Mouse (Mus musculus): ENCODE measurements around the gene Alx3. TPM values are rescaled to one million over a fixed set of nuclear protein-coding genes. Genes with fewer than 3 reads are reported as not detected.

The Alx3 gene
- not detected in 2 replicates for polyA plus RNA-seq (2015; fragmentation: Nextera tagmentation; extraction: Ambion mirVana)

GRCm38 (mm10) chr3:107594662-107595263 is at the start of gene Alx3:
Alx3 (plus strand) TSS chr3:107595031.
- DNase-seq (no peak), ATAC-seq (no peak)
- Histone ChIP-seq H3K9me3 (ENCODE audit: low read length) (no peaks in the 10 kb centered on the region), H3K27me3 (ENCODE audit: insufficient read depth, low read length) (peaks cover 88% of the 10 kb centered on the region), H3K9ac (replicated peaks) (no peak within 1 kb of the TSS), H3K4me3 (ENCODE audit: low read depth, low read length) (peak within 1 kb of the TSS; percentile 34), H3K4me2 (ENCODE audit: low read depth, low read length) (peak within 1 kb of the TSS; percentile 58), H3K27ac (ENCODE audit: low read depth) (no peak within 1 kb of the TSS), H3K4me1 (ENCODE audit: insufficient read depth) (peaks cover 7% of the 10 kb centered on the region; the same call in 1 of the 2 replicates), H3K36me3 (replicated peaks; ENCODE audit: insufficient read depth, low read length) (no peaks in the 10 kb centered on the region)
- TF ChIP-seq CTCF (IDR thresholded peaks at IDR 0.05; ENCODE audit: low read depth) = no peak
- TF ChIP-seq EP300 (IDR thresholded peaks at IDR 0.05; ENCODE audit: low read depth) = no peak
- 2% methylated on average over 37 of the region's 46 CpGs for WGBS (ENCODE audit: insufficient replicate concordance)

GRCm38 (mm10) chr3:107545278-107545677 is 49.6 kb upstream of the Alx3 start:
- DNase-seq = no peak
- H3K27ac ChIP-seq (ENCODE audit: low read depth) = no peak overlapping the region
- TF ChIP-seq EP300 (IDR thresholded peaks at IDR 0.05; ENCODE audit: low read depth) (no peak), CTCF (IDR thresholded peaks at IDR 0.05; ENCODE audit: low read depth) (no peak)
- no peaks in the 10 kb centered on the region for H3K4me1 ChIP-seq (ENCODE audit: insufficient read depth)
- no peak overlapping the region for H3K4me3 ChIP-seq (ENCODE audit: low read depth, low read length)
- no peak overlapping the region for H3K4me2 ChIP-seq (ENCODE audit: low read depth, low read length)
- no peaks in the 10 kb centered on the region for H3K9me3 ChIP-seq (ENCODE audit: low read length)
- H3K9ac ChIP-seq (replicated peaks) = no peak overlapping the region
- 59% methylated on average over 5 of the region's 5 CpGs for WGBS (ENCODE audit: insufficient replicate concordance)
- no peaks in the 10 kb centered on the region for H3K27me3 ChIP-seq (ENCODE audit: insufficient read depth, low read length)
- no peak for ATAC-seq
- no peaks in the 10 kb centered on the region for H3K36me3 ChIP-seq (replicated peaks; ENCODE audit: insufficient read depth, low read length)

DNA sequence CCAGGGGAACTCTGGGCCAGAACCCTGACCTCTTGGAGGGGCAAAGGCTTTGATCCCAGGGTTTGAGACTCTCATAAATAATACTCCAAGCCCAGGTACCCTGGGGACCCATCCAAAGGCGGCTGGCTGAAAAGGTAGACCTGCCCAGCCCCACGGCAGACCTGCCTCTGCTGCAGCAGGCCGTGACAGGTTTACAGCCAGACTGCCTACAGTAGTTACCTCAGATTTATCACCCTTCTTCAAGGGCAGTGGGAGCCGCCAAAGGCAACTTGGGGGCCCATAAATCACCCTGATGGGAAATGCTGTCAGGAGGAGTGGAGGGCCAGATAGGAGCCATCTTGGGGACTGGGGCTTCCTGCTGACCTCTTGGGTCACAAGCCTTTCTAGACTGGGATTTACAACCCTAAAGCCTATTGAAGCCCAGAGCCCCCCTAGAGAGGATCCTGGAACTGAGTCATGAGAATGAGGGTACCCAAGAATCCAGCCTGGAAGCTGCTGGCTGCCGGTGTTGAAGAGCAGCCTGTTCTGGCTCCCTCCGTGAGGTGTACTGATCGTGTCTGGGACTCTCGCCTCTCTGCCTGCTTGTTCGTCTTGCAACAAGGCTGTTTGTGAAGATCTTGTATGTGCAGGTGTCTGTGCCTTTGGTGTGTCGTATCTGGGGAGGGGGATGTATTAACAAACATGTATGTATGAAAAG is 49.0 kb upstream of the Alx3 start:
- DNase-seq = no peak
- Histone ChIP-seq H3K4me3 (ENCODE audit: low read depth, low read length) (no peak overlapping the region), H3K4me1 (ENCODE audit: insufficient read depth) (no peaks in the 10 kb centered on the region), H3K9me3 (ENCODE audit: low read length) (no peaks in the 10 kb centered on the region), H3K4me2 (ENCODE audit: low read depth, low read length) (no peak overlapping the region), H3K27me3 (ENCODE audit: insufficient read depth, low read length) (no peaks in the 10 kb centered on the region), H3K36me3 (replicated peaks; ENCODE audit: insufficient read depth, low read length) (no peaks in the 10 kb centered on the region), H3K9ac (replicated peaks) (no peak overlapping the region), H3K27ac (ENCODE audit: low read depth) (no peak overlapping the region)
- ATAC-seq = no peak
- 58% methylated on average over 10 of the region's 10 CpGs for WGBS (ENCODE audit: insufficient replicate concordance)
- TF ChIP-seq EP300 (IDR thresholded peaks at IDR 0.05; ENCODE audit: low read depth) = no peak
- TF ChIP-seq CTCF (IDR thresholded peaks at IDR 0.05; ENCODE audit: low read depth) = no peak

- no peaks in the 10 kb centered on the region for H3K27me3 ChIP-seq (ENCODE audit: insufficient read depth, low read length)
- no peak overlapping the region for H3K4me2 ChIP-seq (ENCODE audit: low read depth, low read length)
- no peak overlapping the region for H3K27ac ChIP-seq (ENCODE audit: low read depth)
- no peaks in the 10 kb centered on the region for H3K4me1 ChIP-seq (ENCODE audit: insufficient read depth)
- TF ChIP-seq EP300 (IDR thresholded peaks at IDR 0.05; ENCODE audit: low read depth) (no peak), CTCF (IDR thresholded peaks at IDR 0.05; ENCODE audit: low read depth) (no peak)
- H3K36me3 ChIP-seq (replicated peaks; ENCODE audit: insufficient read depth, low read length) = no peaks in the 10 kb centered on the region
- H3K4me3 ChIP-seq (ENCODE audit: low read depth, low read length) = no peak overlapping the region
- no peak overlapping the region for H3K9ac ChIP-seq (replicated peaks)
- no peaks in the 10 kb centered on the region for H3K9me3 ChIP-seq (ENCODE audit: low read length)
- DNase-seq (no peak), ATAC-seq (no peak)
- 59% methylated on average over 2 of the region's 2 CpGs for WGBS (ENCODE audit: insufficient replicate concordance)
Measured at GRCm38 (mm10) chr3:107546956-107547355, 47.9 kb upstream of the Alx3 start.

GRCm38 (mm10) chr3:107550409-107551049 is 44.3 kb upstream of the Alx3 start:
- WGBS (ENCODE audit: insufficient replicate concordance) = 73% methylated on average over 17 of the region's 17 CpGs
- no peak for TF ChIP-seq EP300 (IDR thresholded peaks at IDR 0.05; ENCODE audit: low read depth)
- TF ChIP-seq CTCF (IDR thresholded peaks at IDR 0.05; ENCODE audit: low read depth) = peak; percentile 67
- no peak for ATAC-seq

DNA sequence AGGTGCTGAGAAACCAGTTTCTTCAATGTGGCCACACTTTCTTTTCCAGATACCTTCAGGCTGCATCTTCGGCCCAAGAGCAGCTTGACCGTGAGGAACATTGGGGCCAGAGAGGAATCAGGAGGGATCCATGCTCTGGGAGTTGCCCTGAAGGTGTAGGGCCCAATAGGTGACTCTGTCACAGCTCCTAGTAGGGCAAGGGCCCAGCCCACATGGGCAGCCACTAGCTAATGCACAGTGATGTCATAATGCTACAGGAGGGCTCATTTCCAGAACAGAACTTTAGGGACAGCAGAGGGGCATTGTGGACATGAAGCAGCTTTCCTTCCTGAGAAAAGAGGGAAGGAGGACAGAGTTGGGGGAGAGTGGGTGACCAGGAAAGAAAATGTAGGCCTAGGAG is 40.0 kb upstream of the Alx3 start, which contains the start of gene Ubl4b:
Ubl4b (minus strand) TSS at position 232 of the 400 bp plus-strand sequence.
- WGBS (ENCODE audit: insufficient replicate concordance) = 64% methylated on average over 2 of the region's 2 CpGs
- ATAC-seq (no peak), DNase-seq (no peak)
- H3K4me3 ChIP-seq (ENCODE audit: low read depth, low read length) = no peak within 1 kb of the TSS
- no peaks in the 10 kb centered on the region for H3K27me3 ChIP-seq (ENCODE audit: insufficient read depth, low read length)
- no peak for TF ChIP-seq CTCF (IDR thresholded peaks at IDR 0.05; ENCODE audit: low read depth)
- no peak for TF ChIP-seq EP300 (IDR thresholded peaks at IDR 0.05; ENCODE audit: low read depth)
- H3K9me3 ChIP-seq (ENCODE audit: low read length) = no peaks in the 10 kb centered on the region
- H3K4me2 ChIP-seq (ENCODE audit: low read depth, low read length) = no peak within 1 kb of the TSS
- no peaks in the 10 kb centered on the region for H3K4me1 ChIP-seq (ENCODE audit: insufficient read depth)
- H3K27ac ChIP-seq (ENCODE audit: low read depth) = no peak within 1 kb of the TSS
- no peak within 1 kb of the TSS for H3K9ac ChIP-seq (replicated peaks)
- no peaks in the 10 kb centered on the region for H3K36me3 ChIP-seq (replicated peaks; ENCODE audit: insufficient read depth, low read length)

More at GRCm38 (mm10) chr3:107550409-107551049, 44.3 kb upstream of the Alx3 start:
- no peak overlapping the region for H3K27ac ChIP-seq (ENCODE audit: low read depth)
- H3K9ac ChIP-seq (replicated peaks) = no peak overlapping the region
- no peak overlapping the region for H3K4me3 ChIP-seq (ENCODE audit: low read depth, low read length)
- no peaks in the 10 kb centered on the region for H3K36me3 ChIP-seq (replicated peaks; ENCODE audit: insufficient read depth, low read length)
- no peaks in the 10 kb centered on the region for H3K4me1 ChIP-seq (ENCODE audit: insufficient read depth)
- H3K9me3 ChIP-seq (ENCODE audit: low read length) = no peaks in the 10 kb centered on the region
- H3K27me3 ChIP-seq (ENCODE audit: insufficient read depth, low read length) = no peaks in the 10 kb centered on the region
- H3K4me2 ChIP-seq (ENCODE audit: low read depth, low read length) = no peak overlapping the region
- DNase-seq = peak; percentile 64
